ENCODE assay signal across 8 mouse cellular contexts in the genomic region with DNA sequence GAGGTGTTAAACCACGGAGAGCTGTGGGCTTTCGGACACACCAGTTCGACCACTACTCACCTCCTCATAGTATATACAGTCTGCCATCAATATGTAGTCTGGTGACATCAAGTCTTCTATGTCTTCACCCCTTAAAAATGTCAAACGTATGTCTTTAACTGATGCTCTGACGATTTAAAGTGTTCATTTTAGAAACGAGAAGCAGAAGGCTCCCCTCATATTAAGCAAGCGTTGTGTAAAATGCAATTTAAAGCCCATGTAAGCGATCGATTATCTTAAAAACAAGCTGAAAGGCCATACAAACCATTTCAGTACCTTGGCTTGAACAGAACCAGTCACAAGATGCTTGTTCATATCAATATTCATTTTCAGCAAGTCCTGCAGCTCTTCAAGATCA. TPM values are rescaled to one million over a fixed set of nuclear protein-coding genes. Genes with fewer than 3 reads are reported as not detected.
DNase-seq lines count a peak whose midpoint lies in the region; ATAC-seq lines count a peak whose summit lies in the region.

No protein-coding gene starts in this region.

- H3K36me3 ChIP-seq in kidney, embryonic 14.5 days (ENCODE audit: control insufficient read depth, insufficient read depth, low read length), result peaks cover 40% of the 10 kb centered on the region; the same call in 1 of the 2 replicates
- H3K36me3 ChIP-seq in hindbrain, embryonic 11.5 days (ENCODE audit: control insufficient read depth, insufficient read depth, low read length), result no peaks in the 10 kb centered on the region
- H3K36me3 ChIP-seq in midbrain, embryonic 14.5 days (ENCODE audit: control insufficient read depth, insufficient read depth, low read length), result peaks cover 46% of the 10 kb centered on the region

- no peaks in the 10 kb centered on the region for H3K27me3 ChIP-seq in kidney, embryonic 14.5 days (ENCODE audit: control insufficient read depth, insufficient read depth, low read length)
- H3K27me3 ChIP-seq in hindbrain, embryonic 11.5 days (ENCODE audit: control insufficient read depth, insufficient read depth, low read length), result no peaks in the 10 kb centered on the region
- H3K27me3 ChIP-seq in midbrain, embryonic 14.5 days (ENCODE audit: control insufficient read depth, insufficient read depth, low read length), result no peaks in the 10 kb centered on the region

- no peak for DNase-seq in kidney, adult 11 months
- DNase-seq in Muller cell, postnatal 12 days (ENCODE audit: inconsistent ontology term), result peak; percentile 29
- DNase-seq in hindbrain, embryonic 11.5 days (ENCODE audit: low spot score), result no peak
- DNase-seq in midbrain, embryonic 14.5 days, result peak; percentile 8
- no peak for DNase-seq in urinary bladder, postnatal 10 days (ENCODE audit: low spot score)
- no peak for DNase-seq in urinary bladder, adult 18-20 months (ENCODE audit: low spot score in 2 of 2)
- DNase-seq in kidney, adult 18-20 months, result no peak

- H3K9ac ChIP-seq in kidney, embryonic 14.5 days (ENCODE audit: low read depth, low read length), result peak overlapping the region; percentile 78
- peak overlapping the region; percentile 74 for H3K9ac ChIP-seq in hindbrain, embryonic 11.5 days (ENCODE audit: low read depth, low read length)
- peak overlapping the region; percentile 93 for H3K9ac ChIP-seq in midbrain, embryonic 14.5 days (replicated peaks; ENCODE audit: low read length)

- H3K27ac ChIP-seq in kidney, embryonic 14.5 days (ENCODE audit: low read depth, low read length), result peak overlapping the region; percentile 33; the same call in 1 of the 2 replicates
- H3K27ac ChIP-seq in hindbrain, embryonic 11.5 days (ENCODE audit: low read depth, low read length), result no peak overlapping the region
- H3K27ac ChIP-seq in midbrain, embryonic 14.5 days (replicated peaks; ENCODE audit: low read depth, low read length), result peak overlapping the region; percentile 85

- 19% methylated on average over 9 of the region's 9 CpGs for WGBS in kidney, embryonic 14.5 days
- WGBS in hindbrain, embryonic 11.5 days, result 38% methylated on average over 9 of the region's 9 CpGs
- 33% methylated on average over 9 of the region's 9 CpGs for WGBS in midbrain, embryonic 14.5 days

- ATAC-seq in kidney, embryonic 14.5 days (ENCODE audit: low FRiP score, low TSS enrichment), result no peak
- ATAC-seq in hindbrain, embryonic 11.5 days (ENCODE audit: low FRiP score), result no peak
- ATAC-seq in midbrain, embryonic 14.5 days (ENCODE audit: low FRiP score, low TSS enrichment), result no peak

- no peaks in the 10 kb centered on the region for H3K9me3 ChIP-seq in kidney, embryonic 14.5 days (ENCODE audit: control insufficient read depth, low read length)
- H3K9me3 ChIP-seq in hindbrain, embryonic 11.5 days (ENCODE audit: control insufficient read depth, low read length), result no peaks in the 10 kb centered on the region
- H3K9me3 ChIP-seq in midbrain, embryonic 14.5 days (ENCODE audit: control insufficient read depth, low read length), result no peaks in the 10 kb centered on the region

- H3K4me1 ChIP-seq in kidney, embryonic 14.5 days (ENCODE audit: control insufficient read depth, insufficient read depth, low read length), result 0 out of 2 replicates have a peak, but pooled peaks cover 4% of the 10 kb centered on the region
- no peaks in the 10 kb centered on the region for H3K4me1 ChIP-seq in hindbrain, embryonic 11.5 days (replicated peaks; ENCODE audit: control insufficient read depth, insufficient read depth, low read length)
- H3K4me1 ChIP-seq in midbrain, embryonic 14.5 days (ENCODE audit: control insufficient read depth, insufficient read depth, low read length), result peaks cover 9% of the 10 kb centered on the region

- H3K4me2 ChIP-seq in kidney, embryonic 14.5 days (replicated peaks; ENCODE audit: low read depth, low read length), result peak overlapping the region; percentile 64
- peak overlapping the region; percentile 56 for H3K4me2 ChIP-seq in hindbrain, embryonic 11.5 days (replicated peaks; ENCODE audit: low read depth, low read length)
- peak overlapping the region; percentile 75 for H3K4me2 ChIP-seq in midbrain, embryonic 14.5 days (ENCODE audit: low read length)

- H3K4me3 ChIP-seq in kidney, embryonic 14.5 days (ENCODE audit: low read length), result peak overlapping the region; percentile 82
- H3K4me3 ChIP-seq in hindbrain, embryonic 11.5 days (ENCODE audit: low read depth, low read length), result peak overlapping the region; percentile 60
- H3K4me3 ChIP-seq in midbrain, embryonic 14.5 days (replicated peaks; ENCODE audit: low read depth, low read length), result peak overlapping the region; percentile 78

RNA-seq across cellular contexts. Expression of gene Vcpkmt, which starts 0.6 kb away (rescaled TPM):
- 22.1 and 31.3 TPM in 2 replicates for polyA plus RNA-seq in kidney, embryonic 14.5 days (2014; fragmentation: Nextera tagmentation; extraction: Ambion mirVana)
- polyA plus RNA-seq in hindbrain, embryonic 11.5 days (2014; fragmentation: Nextera tagmentation; extraction: Ambion mirVana), result 18.9 and 19.6 TPM in 2 replicates
- 19.8 and 22.1 TPM in 2 replicates for polyA plus RNA-seq in midbrain, embryonic 14.5 days (2014; fragmentation: Nextera tagmentation; extraction: Ambion mirVana)

Comparison
In these comparisons a context has a peak if more than half of its experiments do, and no peak if none do; other contexts are left out.
1. DNase-seq: peak in Muller cell, postnatal 12 days (single experiment) and midbrain, embryonic 14.5 days (single experiment); none in kidney, adult 11 months (single experiment), hindbrain, embryonic 11.5 days (single experiment), urinary bladder, postnatal 10 days (single experiment), urinary bladder, adult 18-20 months (0 of 2) and kidney, adult 18-20 months (single experiment).
2. Peak in every context shown above with its lines, with median percentiles within 50 percentile points of each other: H3K4me2 ChIP-seq, H3K4me3 ChIP-seq and H3K9ac ChIP-seq.